Mouse (Mus musculus): ENCODE measurements at regions not wholly inside any gene's neighbourhood (a gene's known extent, or its start where the extent isn't known, plus 50 kb on each side); places are given as distances from the start of the nearest gene placed in this dataset.

GRCm38 (mm10) chr6:81765831-81766230 is 157.6 kb upstream of the Gcfc2 start:
- H3K4me2 ChIP-seq (ENCODE audit: insufficient read depth, low read depth, poor library complexity, severe bottlenecking): no peak overlapping the region
- no peak overlapping the region for H3K4me3 ChIP-seq (replicated peaks in 1 of 3; ENCODE audit: low read depth in 2 of 3, low read length in 2 of 3, poor library complexity in 1 of 3)
- H3K79me2 ChIP-seq (replicated peaks; ENCODE audit: control insufficient read depth, extremely low read depth, insufficient read depth, poor library complexity, severe bottlenecking): no peaks in the 10 kb centered on the region
- in situ Hi-C loops (cut with MboI; ENCODE audit: low pct_ligation_motif_present, low pct_unique_long_range_greater_than_20kb, low sequenced_read_pairs) (no loop called here), dilution Hi-C loops (cut with MboI; ENCODE audit: extremely low pct_ligation_motif_present, extremely low pct_unique_long_range_greater_than_20kb, low sequenced_read_pairs) (no loop called here)
- no peak for TF ChIP-seq GABPA (IDR thresholded peaks at IDR 0.05; ENCODE audit: insufficient replicate concordance, low read depth, low read length)
- no peak for TF ChIP-seq ZNF384 (IDR thresholded peaks at IDR 0.05; ENCODE audit: low read depth, low read length)
- TF ChIP-seq MAZ (IDR thresholded peaks at IDR 0.05; ENCODE audit: low read depth, low read length): no peak
- no peak for TF ChIP-seq E2F4 (IDR thresholded peaks at IDR 0.05; ENCODE audit: insufficient replicate concordance, low read depth, low read length)
- TF ChIP-seq ZKSCAN1 (IDR thresholded peaks at IDR 0.05; ENCODE audit: borderline replicate concordance, low read depth, low read length): no peak
- TF ChIP-seq ELF1 (IDR thresholded peaks at IDR 0.05; ENCODE audit: low read depth, low read length): no peak
- TF ChIP-seq RAD21 (IDR thresholded peaks at IDR 0.05; ENCODE audit: low read depth, low read length): no peak
- TF ChIP-seq TBP (conservative IDR thresholded peaks at IDR 0.05; ENCODE audit: low read depth, low read length): no peak
- TF ChIP-seq NELFE (IDR thresholded peaks at IDR 0.05; ENCODE audit: low read depth, low read length): no peak
- TF ChIP-seq PAX5 (IDR thresholded peaks at IDR 0.05; ENCODE audit: low read length): no peak
- TF ChIP-seq ETS1 (conservative IDR thresholded peaks at IDR 0.05; ENCODE audit: low read depth, low read length): no peak
- TF ChIP-seq MYC (IDR thresholded peaks at IDR 0.05; ENCODE audit: low read depth, low read length): no peak
- H3K4me1 ChIP-seq (ENCODE audit: control insufficient read depth in 1 of 2, insufficient read depth in 2 of 2): no peaks in the 10 kb centered on the region
- no peak for DNase-seq (ENCODE audit: extremely low read depth)
- H3K36me3 ChIP-seq (replicated peaks in 1 of 2; ENCODE audit: control insufficient read depth in 1 of 2, insufficient read depth in 1 of 2, low read length in 1 of 2): no peaks in the 10 kb centered on the region
- H3K27me3 ChIP-seq (replicated peaks): no peaks in the 10 kb centered on the region
- H3K27ac ChIP-seq (ENCODE audit: insufficient read depth, low read depth): no peak overlapping the region
- no peak overlapping the region for H3K9ac ChIP-seq (ENCODE audit: insufficient read depth, low read depth)
- H3K9me3 ChIP-seq (replicated peaks; ENCODE audit: low read length): peaks cover 65% of the 10 kb centered on the region

GRCm38 (mm10) chr6:81766800-81767199 is 156.7 kb upstream of the Gcfc2 start:
- H3K36me3 ChIP-seq (replicated peaks in 1 of 2; ENCODE audit: control insufficient read depth in 1 of 2, insufficient read depth in 1 of 2, low read length in 1 of 2): no peaks in the 10 kb centered on the region
- no peak overlapping the region for H3K27ac ChIP-seq (ENCODE audit: insufficient read depth, low read depth)
- H3K4me2 ChIP-seq (ENCODE audit: insufficient read depth, low read depth, poor library complexity, severe bottlenecking): no peak overlapping the region
- no peak overlapping the region for H3K4me3 ChIP-seq (replicated peaks in 1 of 3; ENCODE audit: low read depth in 2 of 3, low read length in 2 of 3, poor library complexity in 1 of 3)
- H3K27me3 ChIP-seq (replicated peaks): no peaks in the 10 kb centered on the region
- H3K4me1 ChIP-seq (ENCODE audit: control insufficient read depth in 1 of 2, insufficient read depth in 2 of 2): no peaks in the 10 kb centered on the region
- TF ChIP-seq MAZ (IDR thresholded peaks at IDR 0.05; ENCODE audit: low read depth, low read length): no peak
- TF ChIP-seq USF1 (IDR thresholded peaks at IDR 0.05; ENCODE audit: low read depth, low read length): no peak
- no peak for TF ChIP-seq ZNF384 (IDR thresholded peaks at IDR 0.05; ENCODE audit: low read depth, low read length)
- no peak for TF ChIP-seq EP300 (IDR thresholded peaks at IDR 0.05; ENCODE audit: low read length)
- TF ChIP-seq MAX (IDR thresholded peaks at IDR 0.05; ENCODE audit: low read length): no peak
- no peak for TF ChIP-seq MYC (IDR thresholded peaks at IDR 0.05; ENCODE audit: low read depth, low read length)
- peaks cover 73% of the 10 kb centered on the region for H3K9me3 ChIP-seq (replicated peaks; ENCODE audit: low read length)
- H3K79me2 ChIP-seq (replicated peaks; ENCODE audit: control insufficient read depth, extremely low read depth, insufficient read depth, poor library complexity, severe bottlenecking): no peaks in the 10 kb centered on the region
- dilution Hi-C loops (cut with MboI; ENCODE audit: extremely low pct_ligation_motif_present, extremely low pct_unique_long_range_greater_than_20kb, low sequenced_read_pairs) (no loop called here), in situ Hi-C loops (cut with MboI; ENCODE audit: low pct_ligation_motif_present, low pct_unique_long_range_greater_than_20kb, low sequenced_read_pairs) (no loop called here)
- H3K9ac ChIP-seq (ENCODE audit: insufficient read depth, low read depth): no peak overlapping the region
- DNase-seq (ENCODE audit: extremely low read depth): no peak

Measured in CH12.LX (cell line).